Mouse (Mus musculus) spleen, postnatal 10 days (tissue): ENCODE measurements at regions not wholly inside any gene's neighbourhood (a gene's known extent, or its start where the extent isn't known, plus 50 kb on each side); places are given as distances from the start of the nearest gene placed in this dataset.

Source experiments
- DNase-seq, 2 experiments: peaks; one replicate each; pipeline ENCODE4 v3.0.0; 2021 to 2022; ENCODE audit warnings: low spot score in 2 of 2

- DNase-seq: no peak
These were observed 145.0 kb downstream of the Spata18 start for GRCm38 (mm10) chr5:73796201-73796600.

DNA sequence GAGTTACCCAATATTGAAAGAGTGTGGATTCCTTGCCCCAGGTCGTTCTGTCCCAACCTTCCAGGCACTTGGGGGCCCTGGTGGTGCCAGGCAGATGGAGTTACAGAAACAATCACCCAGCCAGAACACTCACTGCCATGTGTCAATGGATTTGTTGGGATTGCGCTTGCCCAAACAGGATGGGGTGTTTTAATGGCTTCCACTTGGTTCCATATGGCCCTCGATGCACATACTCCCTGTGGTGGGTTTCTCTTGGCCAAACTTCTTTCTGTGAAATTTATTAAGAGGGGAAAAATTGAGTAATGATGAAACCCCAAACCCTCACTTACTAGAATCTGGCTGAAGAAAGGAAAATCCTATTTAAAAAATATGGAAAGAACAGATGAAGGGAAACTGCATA, 146.8 kb downstream of the Spata18 start:
- DNase-seq: no peak

DNA sequence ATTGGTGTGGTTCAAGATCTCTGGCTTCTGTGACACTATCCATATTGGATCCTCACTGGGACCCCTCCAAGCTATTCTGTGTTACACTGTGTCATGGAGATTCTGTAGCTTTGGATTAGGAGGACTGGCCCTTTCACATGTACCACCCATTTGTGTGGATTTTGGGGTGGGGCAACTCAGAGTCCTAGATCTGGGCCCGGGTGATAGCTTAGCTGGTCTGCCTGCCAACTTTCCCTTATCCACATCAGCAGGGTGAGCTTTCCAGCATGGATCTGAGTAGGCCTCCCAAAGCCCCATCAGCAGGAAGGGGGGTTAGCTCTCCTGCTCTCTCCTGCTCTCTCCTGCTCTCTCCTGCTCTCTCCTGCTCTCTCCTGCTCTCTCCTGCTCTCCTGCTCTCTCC, 152.3 kb downstream of the Spata18 start:
- no peak for DNase-seq

DNA sequence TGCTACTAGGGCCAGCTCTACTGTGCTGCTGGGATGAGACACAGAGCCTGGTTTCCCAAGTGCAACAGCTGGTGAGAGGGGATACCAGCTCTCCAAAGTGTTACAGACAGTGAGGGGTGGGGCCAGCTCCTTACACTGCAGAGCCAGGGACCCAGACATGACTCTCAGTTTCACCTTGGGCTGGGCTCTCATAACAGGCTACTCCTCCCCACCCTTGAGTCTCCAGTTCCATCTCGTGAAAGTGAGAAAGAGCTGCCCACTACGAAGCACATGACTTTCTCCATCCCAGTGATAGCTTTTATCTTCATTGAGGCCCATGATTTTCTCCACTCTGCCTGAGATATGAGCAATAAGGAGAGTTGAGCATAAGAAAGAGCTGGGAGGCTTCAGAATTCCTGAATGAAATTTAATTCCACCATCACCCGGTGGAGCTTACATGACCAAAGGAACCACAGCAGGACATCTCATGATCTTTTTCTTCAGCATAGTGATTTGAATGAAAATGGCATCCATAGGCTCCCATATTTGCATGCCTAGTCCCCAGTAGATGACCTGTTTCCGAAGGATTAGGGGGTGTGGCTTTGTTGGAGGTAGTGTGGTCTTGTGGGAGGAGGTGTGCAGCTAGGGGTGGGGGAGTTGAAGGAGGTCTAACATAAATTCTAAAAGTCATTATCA, 153.5 kb downstream of the Spata18 start:
- no peak for DNase-seq

DNA sequence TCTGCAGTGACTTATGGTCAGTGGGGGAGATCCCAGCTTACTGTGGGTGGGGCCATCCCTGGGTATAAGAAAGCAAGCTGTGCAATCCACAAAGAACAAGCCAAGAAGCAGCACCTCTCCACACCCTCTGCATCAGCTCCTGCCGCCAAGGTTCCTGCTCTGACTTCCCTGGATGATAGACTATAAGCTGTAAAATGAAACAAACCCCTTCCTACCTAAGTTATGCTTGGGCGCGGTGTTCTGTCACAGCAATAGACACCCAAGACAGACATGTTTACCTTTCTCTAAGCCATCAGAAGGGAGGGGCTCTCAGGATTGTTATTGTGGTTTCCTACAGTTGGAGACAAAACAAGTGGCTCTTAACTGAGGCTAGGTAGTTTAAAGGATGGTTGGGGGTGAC, 159.5 kb downstream of the Spata18 start:
- no peak for DNase-seq

DNA sequence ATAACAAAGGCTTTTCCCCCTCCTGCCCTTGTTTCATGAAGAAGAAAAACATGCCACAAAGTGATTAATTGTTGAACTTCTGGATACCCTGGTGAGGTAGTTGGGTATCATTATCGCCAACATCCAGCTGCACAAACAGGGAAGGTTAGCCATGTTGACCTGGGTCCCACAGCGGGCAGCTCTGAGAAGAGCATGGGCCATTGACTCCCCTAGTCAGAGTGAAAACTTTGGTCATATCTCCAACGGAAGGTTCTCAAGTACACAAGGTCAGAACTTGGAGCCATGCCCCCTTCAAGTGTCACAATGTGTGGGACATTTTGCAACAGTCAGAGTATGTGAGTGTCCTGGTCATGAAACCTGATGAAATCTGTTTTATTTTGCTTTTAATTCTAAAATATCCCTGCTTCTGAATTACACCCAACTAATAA, 159.9 kb downstream of the Spata18 start:
- DNase-seq: no peak

DNA sequence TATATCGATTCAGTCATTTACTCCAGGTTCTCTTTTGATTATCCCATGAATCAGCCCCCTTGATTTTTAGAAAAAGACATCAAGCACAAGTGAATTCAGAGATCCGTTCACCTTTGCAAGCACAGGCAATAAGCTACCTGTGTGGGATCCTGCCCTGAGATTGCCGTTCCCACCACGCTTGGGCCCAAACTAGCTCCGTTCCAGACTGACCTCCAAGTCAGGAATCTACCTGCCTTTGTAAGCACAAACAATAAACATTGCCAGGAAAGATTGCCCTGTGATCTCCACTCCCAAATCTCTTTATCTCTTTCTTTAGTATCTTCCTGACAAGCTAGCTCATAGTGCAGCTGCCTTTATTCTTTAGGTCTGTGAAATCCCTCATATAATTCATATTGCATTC, 164.6 kb downstream of the Spata18 start:
- no peak for DNase-seq

DNA sequence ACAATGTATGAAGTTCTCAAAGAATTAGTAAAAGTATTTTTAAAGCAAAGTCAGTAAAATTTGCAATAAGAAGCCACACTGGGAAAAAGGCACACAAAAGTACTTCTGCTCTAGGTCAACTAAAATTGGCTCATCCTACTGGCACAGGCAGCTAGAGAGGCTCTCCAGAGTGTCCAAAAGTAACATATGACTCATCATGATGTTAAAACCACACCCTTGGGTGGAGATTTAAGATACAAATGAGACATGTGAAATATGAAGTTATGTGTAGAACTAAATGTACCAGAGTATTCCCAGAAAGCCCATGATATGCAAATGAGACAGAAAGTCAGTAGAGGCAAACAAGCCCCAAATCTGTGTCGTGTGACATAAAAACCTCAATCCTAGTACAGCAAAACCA, 166.0 kb downstream of the Spata18 start:
- no peak for DNase-seq

- DNase-seq: no peak
These were observed 170.9 kb downstream of the Spata18 start for GRCm38 (mm10) chr5:73821956-73822545.

DNA sequence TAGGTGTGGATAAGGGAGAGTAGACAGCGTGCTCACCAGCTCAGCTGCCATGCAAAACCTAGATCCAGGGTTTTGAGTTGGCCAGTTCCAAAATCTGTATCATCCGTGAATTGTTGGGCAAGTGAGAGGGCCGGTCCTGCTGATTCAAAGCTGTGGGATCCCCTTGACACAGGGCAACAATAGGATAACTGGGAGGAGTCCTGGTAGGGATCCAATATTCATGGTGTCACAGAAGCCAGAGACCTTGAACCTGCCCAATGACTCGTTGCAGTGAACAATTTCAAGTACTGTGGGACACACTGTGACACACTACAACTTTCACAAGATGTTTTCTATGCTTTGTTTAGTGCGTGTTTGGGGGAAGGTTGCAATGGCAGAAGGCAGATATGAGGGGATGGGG, 172.2 kb downstream of the Spata18 start:
- DNase-seq: no peak

- no peak for DNase-seq
These were observed 175.8 kb downstream of the Spata18 start for GRCm38 (mm10) chr5:73826941-73827340.

DNA sequence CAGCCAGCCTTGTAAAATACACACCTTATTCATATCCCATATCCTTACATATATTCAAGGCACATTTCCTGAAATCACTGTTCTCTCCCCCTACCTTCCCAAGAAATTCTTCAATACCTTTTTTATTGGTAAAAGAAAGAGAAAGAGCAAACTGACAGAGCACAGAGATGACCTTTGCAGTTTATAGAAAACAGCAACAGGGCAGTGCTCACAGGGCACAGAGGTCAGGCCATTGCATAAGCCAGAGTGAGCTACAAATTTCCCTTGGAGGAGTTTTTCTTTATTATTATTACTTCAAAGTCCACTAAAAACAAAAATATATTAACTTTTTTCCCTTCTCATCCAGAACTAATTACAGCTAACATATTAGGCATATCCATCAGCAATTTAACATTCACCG, 182.5 kb downstream of the Spata18 start:
- DNase-seq: no peak

- DNase-seq: no peak
These were observed 192.6 kb downstream of the Spata18 start for GRCm38 (mm10) chr5:73843776-73844175.

GRCm38 (mm10) chr5:73846096-73846782, 195.1 kb downstream of the Spata18 start:
- no peak for DNase-seq

DNA sequence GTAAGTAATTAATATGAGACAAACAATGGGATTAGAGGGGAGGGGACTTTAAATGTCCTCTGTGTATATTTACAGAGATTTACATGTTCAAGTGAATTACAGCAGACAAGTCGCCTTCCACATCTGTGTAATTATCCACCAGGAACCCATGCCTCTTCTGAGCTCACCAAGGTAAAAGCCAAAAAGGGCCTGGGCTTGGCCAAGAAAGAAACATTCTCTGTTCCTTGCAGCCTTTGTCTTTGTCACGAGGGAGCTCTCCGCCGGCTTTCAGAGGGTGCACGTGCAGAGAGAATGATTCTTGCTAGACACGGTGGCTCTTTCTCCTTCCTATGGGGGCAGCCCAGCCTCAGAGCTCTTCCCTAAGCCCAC, 195.6 kb downstream of the Spata18 start:
- no peak for DNase-seq

DNA sequence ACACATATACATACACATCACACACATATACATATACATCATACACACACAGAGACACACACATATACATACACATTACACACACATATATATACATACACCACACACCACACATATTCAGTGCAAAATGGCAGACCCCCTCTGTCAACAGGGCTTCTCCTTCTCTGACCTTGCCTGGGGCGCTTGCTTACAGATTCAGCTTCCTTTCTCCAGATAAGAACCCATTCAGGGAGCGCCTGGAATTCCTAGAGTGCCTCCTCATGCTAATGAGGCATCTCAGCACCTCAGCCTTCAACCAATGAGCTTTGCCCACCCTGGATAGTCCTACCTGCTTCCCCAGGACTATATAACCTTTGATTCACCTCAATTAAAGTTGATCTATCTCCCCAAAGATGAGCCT, 200.3 kb downstream of the Spata18 start:
- no peak for DNase-seq

GRCm38 (mm10) chr5:73854025-73854773, 203.0 kb downstream of the Spata18 start:
- peak; percentile 10 to 40 for DNase-seq

DNA sequence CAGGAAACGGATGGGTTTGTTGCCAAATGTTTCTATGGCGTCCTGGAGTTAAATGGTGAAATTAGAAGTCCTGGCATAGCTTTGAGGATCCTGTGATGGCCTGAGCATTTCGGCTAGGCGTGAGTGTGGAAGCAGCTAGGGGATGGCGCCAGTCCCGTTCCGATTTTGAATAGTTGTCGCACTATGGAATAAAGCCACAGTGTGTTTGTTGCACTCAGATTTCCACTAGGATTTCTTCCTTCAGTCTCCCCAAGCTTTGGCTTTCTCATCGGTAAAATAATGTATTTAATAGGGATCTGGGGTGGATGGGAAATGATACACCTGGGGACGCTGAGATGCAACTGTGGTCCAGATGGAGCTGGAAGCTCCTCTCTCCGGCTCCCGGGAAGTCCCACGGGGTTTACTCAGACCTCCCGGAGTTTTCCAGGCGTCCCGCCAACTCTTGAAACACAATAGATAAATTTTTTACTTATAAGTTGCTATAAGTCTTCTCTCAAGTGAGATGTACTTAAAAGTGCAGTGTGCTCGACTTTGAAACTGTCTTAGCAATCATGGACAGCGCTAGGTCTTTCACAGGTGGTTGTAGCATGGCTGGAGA, 203.7 kb downstream of the Spata18 start:
- DNase-seq: no peak

DNA sequence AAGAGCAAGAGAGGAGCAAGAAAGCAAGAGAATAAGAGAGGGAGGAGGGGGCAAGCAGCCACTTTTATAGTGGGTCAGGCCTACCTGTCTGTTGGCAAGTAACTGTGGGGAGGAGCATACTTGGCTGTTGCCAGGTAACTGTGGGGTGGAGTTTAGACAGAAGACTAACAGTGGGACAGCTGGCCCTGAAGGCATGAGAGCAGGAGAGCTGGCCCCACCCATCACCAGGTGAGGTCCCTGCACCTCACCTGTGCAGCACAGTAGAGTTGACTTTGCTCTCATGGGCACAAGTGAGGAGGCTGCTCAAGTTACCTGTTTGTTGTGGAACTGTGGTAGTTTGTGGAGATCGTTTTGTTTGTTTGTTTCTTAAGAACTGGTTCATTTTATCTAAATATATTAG, 208.1 kb downstream of the Spata18 start:
- DNase-seq: no peak

DNA sequence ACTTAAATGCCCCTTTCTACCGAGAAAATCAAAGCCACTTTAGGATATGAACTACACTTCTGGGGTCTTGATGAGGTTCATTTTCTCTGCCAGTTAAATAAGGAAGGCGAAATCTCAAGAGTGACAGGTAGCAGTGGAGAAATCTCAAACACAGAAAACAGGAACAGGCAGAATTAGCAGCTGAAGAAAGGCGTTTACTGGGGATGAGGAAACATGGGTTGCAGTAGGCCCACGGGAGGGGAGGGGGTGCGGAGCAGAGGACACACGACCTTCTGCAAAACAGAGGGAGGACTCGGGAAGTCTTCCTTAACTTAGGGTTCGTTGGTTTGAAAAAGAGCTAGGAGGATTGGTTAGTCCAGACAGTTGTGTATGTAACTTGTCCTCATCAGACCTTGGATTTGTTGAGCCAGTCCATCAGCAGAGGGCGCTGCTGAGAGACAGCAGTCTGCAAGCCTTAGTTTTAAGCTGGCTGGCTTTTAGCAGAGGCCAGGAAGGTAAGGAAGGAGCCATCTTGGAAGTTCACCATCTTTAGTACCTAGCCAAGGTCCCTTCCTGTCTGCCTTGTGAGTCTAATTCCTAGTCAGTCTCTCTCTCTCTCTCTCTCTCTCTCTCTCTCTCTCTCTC, 204.0 kb downstream of the Usp46 start:
- DNase-seq: peak in 1 of 2 experiments; percentile 43

DNA sequence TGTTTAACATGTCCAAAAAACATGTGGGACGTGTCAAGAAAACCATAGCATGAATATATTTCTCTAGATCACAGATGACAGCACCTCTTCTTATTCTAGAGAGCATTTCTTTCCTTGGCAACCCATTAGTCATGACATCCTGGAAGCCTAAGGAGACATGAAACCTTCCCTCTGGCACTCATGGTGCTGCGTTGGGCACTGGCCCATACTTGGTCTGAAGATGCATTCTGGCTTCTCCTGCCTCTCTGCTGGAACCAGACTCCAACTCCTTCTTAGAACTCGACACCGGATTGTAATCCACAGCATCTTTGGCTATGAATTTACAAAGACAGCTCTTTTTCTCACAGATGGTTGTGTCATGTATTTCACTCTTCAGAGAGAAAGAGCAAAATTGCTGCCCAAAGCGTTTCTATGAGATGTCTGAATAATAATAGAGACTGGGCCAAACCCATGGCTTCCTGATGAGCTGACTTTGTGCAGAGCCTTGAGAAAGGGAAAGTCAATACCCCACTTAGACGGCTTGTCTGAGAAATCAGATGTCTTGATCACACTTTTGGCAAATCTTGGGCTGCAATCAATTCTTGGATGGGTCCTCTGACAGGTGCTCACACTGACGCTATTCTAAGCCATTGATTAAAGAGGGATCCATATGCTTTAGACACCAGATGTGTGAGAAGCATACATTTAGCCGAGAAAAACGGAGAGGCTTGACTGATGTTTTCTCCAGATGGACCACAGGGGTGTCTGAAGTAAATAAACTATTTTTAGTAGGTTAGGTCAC, 195.4 kb downstream of the Usp46 start:
- no peak for DNase-seq
